Mouse (Mus musculus): Measurements from ENCODE around the gene Magi3.

- TF ChIP-seq CTCF (IDR thresholded peaks at IDR 0.05): no peak
- no peak for TF ChIP-seq EP300 (IDR thresholded peaks at IDR 0.05)
Observed at GRCm38 (mm10) chr3:104123846-104124245, 96.3 kb downstream of the Magi3 start.

All from lung, postnatal 0 days (tissue).